Mouse (Mus musculus) lung, postnatal 36 days (tissue): ENCODE measurements around the gene Ceacam20.
"Not testable (repeated sequence)": the region's sequence is repeated elsewhere in the genome, so short reads cannot be mapped to it uniquely, and the experiment has no call there.

ENCODE experiments used
- DNase-seq: peaks from one replicate; pipeline ENCODE4 v3.0.0; 2022; ENCODE audit warnings: mixed read lengths

Gene Ceacam20

GRCm38 (mm10) chr7:19964985-19965579 is at the start of gene Ceacam20:
Gene Ceacam20, plus strand, starts transcription at chr7:19965412.
- DNase-seq: no peak

- no peak for DNase-seq
Observed at GRCm38 (mm10) chr7:19920166-19920505, 45.1 kb upstream of the Ceacam20 start.

GRCm38 (mm10) chr7:19920506-19921261 is 44.5 kb upstream of the Ceacam20 start, which contains the start of gene Pvr:
Gene Pvr, minus strand, starts transcription at chr7:19921160.
- peak; percentile 91 for DNase-seq

GRCm38 (mm10) chr7:19923354-19923753 is 41.9 kb upstream of the Ceacam20 start:
- DNase-seq: no peak

- no peak for DNase-seq
Observed at GRCm38 (mm10) chr7:19923797-19924196, 41.4 kb upstream of the Ceacam20 start.

- DNase-seq: no peak
Observed at GRCm38 (mm10) chr7:19925376-19925775, 39.8 kb upstream of the Ceacam20 start.

GRCm38 (mm10) chr7:19926849-19927480 is 38.2 kb upstream of the Ceacam20 start:
- peak; percentile 74 for DNase-seq

GRCm38 (mm10) chr7:19928486-19928885 is 36.7 kb upstream of the Ceacam20 start:
- DNase-seq: no peak

- DNase-seq: not testable (repeated sequence)
Observed at GRCm38 (mm10) chr7:19930481-19930880, 34.7 kb upstream of the Ceacam20 start.

GRCm38 (mm10) chr7:19932133-19932876 is 32.9 kb upstream of the Ceacam20 start:
- DNase-seq: no peak

GRCm38 (mm10) chr7:19932877-19933809 is 32.1 kb upstream of the Ceacam20 start:
- DNase-seq: peak; percentile 88

- DNase-seq: peak; percentile 54
Observed at GRCm38 (mm10) chr7:19935171-19935751, 30.0 kb upstream of the Ceacam20 start.

GRCm38 (mm10) chr7:19935961-19936360 is 29.3 kb upstream of the Ceacam20 start:
- DNase-seq: peak; percentile 89

- peak; percentile 51 for DNase-seq
Observed at GRCm38 (mm10) chr7:19937229-19937821, 27.9 kb upstream of the Ceacam20 start.

GRCm38 (mm10) chr7:19939555-19940235 is 25.5 kb upstream of the Ceacam20 start:
- DNase-seq: peak; percentile 97

- peak; percentile 83 for DNase-seq
Observed at GRCm38 (mm10) chr7:19940256-19940655, 25.0 kb upstream of the Ceacam20 start.

- no peak for DNase-seq
Observed at GRCm38 (mm10) chr7:19944709-19945108, 20.5 kb upstream of the Ceacam20 start.

- DNase-seq: no peak
Observed at GRCm38 (mm10) chr7:19945201-19945600, 20.0 kb upstream of the Ceacam20 start.

- no peak for DNase-seq
Observed at GRCm38 (mm10) chr7:19945821-19946515, 19.2 kb upstream of the Ceacam20 start.

- no peak for DNase-seq
Observed at GRCm38 (mm10) chr7:19948956-19949355, 16.3 kb upstream of the Ceacam20 start.
